Mouse (Mus musculus) CD4-positive helper T cell, adult 2 months (primary cell): ENCODE results near the gene Olfr293.

Source experiments
- DNase-seq: peaks from one replicate; pipeline ENCODE4 v3.0.0-alpha.2; 2012; ENCODE audit warnings: low read depth, missing footprints, low spot score

Gene Olfr293

DNA sequence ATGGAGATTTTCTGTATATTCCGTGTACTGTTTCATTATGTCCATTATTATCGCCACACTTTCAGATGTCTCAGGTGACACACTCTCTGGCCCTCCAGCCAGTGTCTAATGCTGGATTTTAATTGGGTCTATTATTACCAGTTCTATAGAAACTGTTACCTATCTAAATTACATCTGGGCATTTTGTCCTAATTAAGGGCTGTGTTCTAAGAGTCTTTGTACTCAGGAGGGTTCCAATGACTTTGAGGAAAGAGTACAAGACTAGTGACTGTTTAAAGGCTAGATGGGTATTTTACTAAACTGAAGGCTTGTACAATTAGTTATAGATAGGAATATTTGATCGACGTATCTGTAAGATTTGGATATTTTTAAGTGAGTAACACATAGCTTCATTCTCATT lies at the start of gene Olfr293:
Gene Olfr293, plus strand, starts transcription at position 301 of the 400 bp plus-strand sequence.
- no peak for DNase-seq

DNA sequence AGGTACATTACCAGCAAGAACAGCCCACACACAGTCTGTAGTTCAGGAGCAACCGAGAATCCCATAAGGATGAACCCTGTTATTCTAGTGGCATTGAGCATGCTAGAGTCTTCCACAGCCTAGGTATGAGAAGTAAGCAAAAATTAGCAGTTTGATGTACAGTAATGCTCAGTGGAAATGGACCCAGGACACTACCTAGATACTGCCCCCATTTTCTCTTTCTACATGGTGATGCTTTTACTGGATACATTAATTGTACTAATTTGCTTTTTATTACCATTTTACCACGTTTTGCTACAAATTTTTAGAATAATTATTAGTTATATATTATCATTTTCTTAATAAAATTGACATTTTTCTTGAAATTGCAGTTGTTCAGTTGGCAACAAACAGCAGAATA lies 32.3 kb upstream of the Olfr293 start, which contains the start of gene Olfr294:
Gene Olfr294, minus strand, starts transcription at position 101 of the 400 bp plus-strand sequence.
- no peak for DNase-seq

DNA sequence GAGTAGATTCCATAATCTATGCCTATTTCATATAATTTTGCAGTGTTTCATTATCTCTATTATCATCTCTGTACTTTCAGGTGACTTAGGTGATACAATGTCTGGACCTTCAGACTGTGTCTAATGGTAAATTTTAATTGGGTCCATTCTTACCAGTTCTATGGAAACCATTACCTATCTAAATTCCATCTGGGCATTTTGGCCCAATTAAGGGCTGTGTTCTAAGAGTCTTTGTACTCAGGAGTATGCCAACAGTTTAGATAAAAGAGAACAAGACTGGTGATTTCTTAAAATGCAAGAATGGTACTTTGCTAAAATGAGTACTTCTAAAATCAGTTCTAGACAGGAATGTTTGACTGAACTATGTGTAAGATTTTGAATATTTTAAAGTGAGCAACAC lies 39.2 kb downstream of the Olfr293 start, which contains the start of gene Olfr292:
Gene Olfr292, plus strand, starts transcription at position 301 of the 400 bp plus-strand sequence.
- DNase-seq = no peak
